Mouse (Mus musculus) cerebellum, adult (tissue): ENCODE measurements around the gene Sel1l.
"Not testable (repeated sequence)": the region's sequence is repeated elsewhere in the genome, so short reads cannot be mapped to it uniquely, and the experiment has no call there.

Source experiments
- ATAC-seq: cut with Nextera tagmentation; 2 replicates; pipeline ENCODE4 v1.9.2; 2017; ENCODE audit warnings: mild to moderate bottlenecking, moderate library complexity, mixed read lengths; ENCODE audit not compliant: insufficient number of reproducible peaks, low FRiP score, low TSS enrichment

Gene Sel1l

GRCm38 (mm10) chr12:91831410-91831809 lies 17.5 kb downstream of the Sel1l start:
- no peak for ATAC-seq

GRCm38 (mm10) chr12:91820461-91820860 lies 28.5 kb downstream of the Sel1l start:
- no peak for ATAC-seq

- no peak for ATAC-seq
Observed at GRCm38 (mm10) chr12:91818726-91819125, 30.2 kb downstream of the Sel1l start.

- ATAC-seq: peak; percentile 70; the same call in 1 of the 2 replicates
Observed at GRCm38 (mm10) chr12:91815990-91816389, 33.0 kb downstream of the Sel1l start.

- no peak for ATAC-seq
Observed at GRCm38 (mm10) chr12:91815552-91815951, 33.4 kb downstream of the Sel1l start.

GRCm38 (mm10) chr12:91808911-91809310 lies 40.0 kb downstream of the Sel1l start:
- no peak for ATAC-seq

GRCm38 (mm10) chr12:91807761-91808160 lies 41.2 kb downstream of the Sel1l start:
- ATAC-seq: no peak

- no peak for ATAC-seq
Observed at GRCm38 (mm10) chr12:91807095-91807494, 41.9 kb downstream of the Sel1l start.

GRCm38 (mm10) chr12:91804262-91804661 lies 44.7 kb downstream of the Sel1l start:
- ATAC-seq: no peak

- ATAC-seq: no peak
Observed at GRCm38 (mm10) chr12:91803207-91803932, 45.6 kb downstream of the Sel1l start.

- no peak for ATAC-seq
Observed at GRCm38 (mm10) chr12:91802586-91803206, 46.3 kb downstream of the Sel1l start.

- ATAC-seq: no peak
Observed at GRCm38 (mm10) chr12:91800861-91801385, 48.0 kb downstream of the Sel1l start.

- ATAC-seq: no peak
Observed at GRCm38 (mm10) chr12:91799821-91800335, 49.1 kb downstream of the Sel1l start.

- ATAC-seq: no peak
Observed at GRCm38 (mm10) chr12:91799379-91799773, 49.6 kb downstream of the Sel1l start.

GRCm38 (mm10) chr12:91798720-91799378 lies 50.1 kb downstream of the Sel1l start:
- ATAC-seq: no peak

- no peak for ATAC-seq
Observed at GRCm38 (mm10) chr12:91796774-91797173, 52.2 kb downstream of the Sel1l start.

- no peak for ATAC-seq
Observed at GRCm38 (mm10) chr12:91793266-91793665, 55.7 kb downstream of the Sel1l start.

- ATAC-seq: no peak
Observed at GRCm38 (mm10) chr12:91791822-91792221, 57.1 kb downstream of the Sel1l start.

GRCm38 (mm10) chr12:91789801-91790200 lies 59.2 kb downstream of the Sel1l start:
- no peak for ATAC-seq

- ATAC-seq: not testable (repeated sequence)
Observed at GRCm38 (mm10) chr12:91788446-91788845, 60.5 kb downstream of the Sel1l start.

GRCm38 (mm10) chr12:91787959-91788437 lies 61.0 kb downstream of the Sel1l start, which contains the start of gene Ston2:
TSS of gene Ston2 (minus strand) at chr12:91788387.
- no peak for ATAC-seq
